Mouse (Mus musculus): ENCODE measurements around the gene Fam3a.
A peak's percentile ranks its signal among the peaks of the same experiment; 100 is the strongest.
"Not testable (repeated sequence)": the region's sequence is repeated elsewhere in the genome, so short reads cannot be mapped to it uniquely, and the experiment has no call there.

Fam3a gene

DNA sequence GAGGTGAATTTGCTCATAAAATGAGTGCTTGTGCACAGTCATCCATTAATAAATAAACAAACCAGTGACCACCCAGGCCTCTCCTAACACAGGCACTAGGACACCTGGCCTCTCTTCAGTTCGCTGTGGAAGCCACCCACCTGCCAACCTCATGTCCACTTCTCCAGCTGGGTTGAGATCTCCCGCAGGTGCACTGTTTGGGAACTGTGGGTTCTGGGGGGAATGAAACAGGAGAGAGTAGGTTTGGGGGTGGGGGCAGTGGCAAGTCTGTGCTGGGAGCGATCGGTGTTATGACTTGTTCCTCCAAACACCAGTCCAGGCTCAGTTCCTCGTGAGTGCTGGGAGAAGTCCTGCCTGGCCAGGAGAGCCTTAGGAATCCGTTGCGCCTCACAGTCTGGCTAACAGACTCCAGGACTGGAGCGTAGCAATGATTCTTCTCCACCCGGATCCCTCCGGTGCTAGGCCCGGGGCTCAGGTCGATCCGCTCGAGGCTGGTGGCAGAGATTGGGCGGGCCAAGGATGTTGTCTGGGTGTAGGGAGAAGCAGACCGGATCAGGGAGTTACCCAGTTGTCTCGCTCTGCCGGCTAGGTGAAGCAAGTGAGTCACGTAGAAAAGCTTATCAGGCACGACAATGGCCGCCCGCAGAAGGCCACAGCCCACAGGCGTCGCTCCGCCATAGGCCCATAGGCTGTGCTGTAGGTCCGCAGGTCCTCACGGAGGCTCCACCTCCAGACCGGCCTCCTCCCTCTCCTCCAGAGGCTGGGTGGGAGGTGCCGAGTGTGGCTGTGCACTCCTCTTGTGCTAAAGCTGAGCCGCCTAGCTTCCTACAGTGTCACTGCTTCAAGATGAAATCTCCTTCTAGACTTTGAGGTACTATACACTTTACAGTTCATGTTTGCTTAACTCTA, at the start of gene Fam3a, which contains the start of gene Ikbkg:
Gene Fam3a (minus strand): TSS at position 738 of the 909 bp plus-strand sequence.
Gene Ikbkg (plus strand): TSS at position 756 of the 909 bp plus-strand sequence.
- peak; percentile 55 for DNase-seq (ENCODE audit: low spot score)

DNA sequence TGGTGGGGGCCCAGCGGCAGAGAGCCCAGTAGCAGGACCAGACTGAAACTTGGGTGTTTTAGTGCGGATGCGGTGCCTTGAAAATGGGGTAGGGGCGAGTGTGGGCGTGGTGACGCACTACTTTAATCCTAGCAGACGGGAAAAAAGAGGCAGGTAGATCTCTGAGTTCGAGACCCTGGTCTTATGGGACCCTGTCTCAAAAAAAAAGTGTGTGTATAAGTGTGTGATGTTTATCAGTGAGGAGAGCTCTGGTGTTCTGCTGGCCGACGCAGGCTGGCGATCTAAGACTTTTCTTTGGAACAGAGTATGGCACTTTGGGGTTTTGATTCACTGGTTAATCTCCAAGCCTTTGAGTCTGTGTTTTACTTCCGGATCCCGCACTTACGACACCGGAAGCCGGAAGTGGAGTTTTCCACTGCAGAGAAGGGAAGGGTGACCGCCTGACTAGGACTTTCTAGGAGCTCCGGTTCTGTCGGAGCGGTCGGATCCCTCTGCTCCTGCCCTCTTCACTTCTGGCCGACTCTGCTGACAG, 36.3 kb upstream of the Fam3a start:
- DNase-seq (ENCODE audit: low spot score): peak; percentile 41

DNA sequence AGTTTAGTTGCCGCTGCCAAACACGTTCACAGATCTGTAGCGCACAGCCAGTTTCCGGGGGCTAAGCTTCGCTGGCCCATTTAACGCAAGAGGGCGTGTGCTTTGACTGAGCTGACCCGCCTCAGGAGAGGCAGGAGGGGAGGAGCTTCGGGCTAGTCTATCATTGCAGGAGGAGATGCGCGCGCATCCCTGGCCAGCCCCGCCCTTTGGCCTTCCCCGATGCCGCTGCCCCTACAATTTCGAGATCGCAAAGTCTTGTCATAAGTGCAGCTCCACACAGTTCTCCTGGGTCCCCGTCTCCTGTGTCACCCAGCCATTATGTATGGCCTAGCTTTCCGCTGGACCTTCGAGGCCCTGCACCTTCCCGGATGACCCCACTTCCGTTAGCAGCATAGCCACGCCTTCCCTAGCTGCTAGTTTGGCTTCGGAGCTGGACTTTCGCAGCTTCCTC, 35.8 kb upstream of the Fam3a start, which contains the start of gene G6pdx:
Gene G6pdx (minus strand): TSS at position 369 of the 451 bp plus-strand sequence.
- DNase-seq (ENCODE audit: low spot score): peak; percentile 72

DNA sequence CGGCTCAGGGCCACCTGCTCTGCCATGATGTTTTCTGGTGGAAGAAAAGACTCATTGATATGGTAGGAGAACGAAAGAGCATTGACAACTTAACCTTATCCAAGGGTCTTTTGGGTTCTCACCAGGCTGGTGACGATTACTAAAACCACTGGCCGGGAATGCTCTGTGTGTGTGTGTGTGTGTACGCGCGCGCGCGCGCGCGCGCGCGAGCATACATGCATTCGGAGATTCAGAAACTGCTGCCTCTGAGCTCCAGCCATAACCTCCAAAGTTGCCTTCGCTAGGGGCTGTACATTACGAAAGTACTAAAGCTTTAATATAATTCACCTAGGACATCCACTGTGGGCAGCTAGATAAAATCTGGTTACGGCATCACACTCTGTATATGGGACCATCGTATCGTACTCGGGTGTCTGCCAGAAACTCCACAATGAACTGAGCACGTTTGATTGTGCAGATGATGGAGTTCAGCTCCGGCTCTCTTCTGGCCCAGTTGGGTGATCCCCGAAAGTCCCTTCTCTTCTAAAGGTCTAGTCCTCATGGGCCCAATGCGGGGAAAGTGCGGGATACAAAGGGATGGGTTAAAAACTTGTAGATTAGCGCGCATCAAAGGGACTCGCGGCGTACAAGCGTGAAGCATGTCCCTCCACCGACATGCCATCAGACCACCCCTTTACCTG, 35.2 kb upstream of the Fam3a start:
- DNase-seq (ENCODE audit: low spot score): no peak

DNA sequence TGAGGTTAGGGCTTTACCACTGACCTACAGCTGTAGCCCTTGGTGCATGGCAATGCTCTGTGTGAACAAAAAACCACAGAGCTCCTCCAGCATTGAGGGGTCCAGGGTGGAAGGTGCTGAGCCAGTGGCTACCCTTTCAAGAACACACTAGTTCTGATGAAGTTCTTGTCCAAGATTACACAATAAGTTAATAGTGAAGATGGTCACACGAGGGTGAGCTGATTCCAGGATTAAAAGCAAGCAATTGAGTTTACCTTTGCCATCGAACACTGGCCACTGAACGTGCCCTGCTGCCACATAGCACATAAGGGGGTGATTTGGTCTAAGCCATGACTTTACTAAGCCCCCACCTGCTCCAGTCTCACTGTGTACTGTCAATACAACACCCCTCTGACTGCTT, 34.0 kb upstream of the Fam3a start:
- DNase-seq (ENCODE audit: low spot score): no peak

DNA sequence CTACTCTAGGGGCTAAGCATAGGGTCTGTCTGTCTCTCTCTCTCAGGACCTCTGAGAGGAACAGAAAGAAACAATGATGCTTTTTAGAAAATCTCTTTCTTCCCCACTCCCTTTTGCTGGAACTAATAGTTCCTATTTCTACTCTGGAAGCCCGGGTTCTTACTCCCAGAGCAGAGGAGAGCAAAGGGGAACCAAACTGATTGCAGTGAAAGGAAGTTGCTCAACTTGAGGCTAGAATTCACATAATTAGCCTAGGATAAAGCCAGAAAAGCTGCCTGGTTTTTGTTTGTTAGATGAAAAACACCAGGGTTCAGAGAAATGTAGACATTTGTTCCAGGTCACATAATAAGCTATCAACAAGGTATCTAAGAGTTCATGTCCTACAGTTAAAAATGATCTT, 33.2 kb upstream of the Fam3a start:
- DNase-seq (ENCODE audit: low spot score): no peak

DNA sequence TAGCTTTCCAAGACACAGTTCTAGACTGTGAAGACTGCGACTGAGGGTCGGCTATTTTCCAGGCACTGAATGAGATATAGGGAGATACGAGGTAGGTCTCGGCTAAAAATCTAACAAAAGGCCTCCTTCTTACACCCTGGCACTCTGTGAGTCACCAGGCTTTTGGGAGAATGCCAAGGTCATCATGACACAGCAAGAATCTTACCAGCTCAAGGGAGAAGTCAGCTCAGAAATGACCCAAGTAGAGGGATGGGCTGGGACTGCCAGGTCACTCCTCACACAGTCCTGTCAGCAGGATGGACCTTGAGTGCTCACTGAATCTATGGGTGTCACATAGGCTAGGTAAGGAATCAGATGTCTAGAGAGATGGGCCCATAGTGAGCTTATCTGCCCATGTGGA, 32.1 kb upstream of the Fam3a start:
- peak; percentile 18 for DNase-seq (ENCODE audit: low spot score)

DNA sequence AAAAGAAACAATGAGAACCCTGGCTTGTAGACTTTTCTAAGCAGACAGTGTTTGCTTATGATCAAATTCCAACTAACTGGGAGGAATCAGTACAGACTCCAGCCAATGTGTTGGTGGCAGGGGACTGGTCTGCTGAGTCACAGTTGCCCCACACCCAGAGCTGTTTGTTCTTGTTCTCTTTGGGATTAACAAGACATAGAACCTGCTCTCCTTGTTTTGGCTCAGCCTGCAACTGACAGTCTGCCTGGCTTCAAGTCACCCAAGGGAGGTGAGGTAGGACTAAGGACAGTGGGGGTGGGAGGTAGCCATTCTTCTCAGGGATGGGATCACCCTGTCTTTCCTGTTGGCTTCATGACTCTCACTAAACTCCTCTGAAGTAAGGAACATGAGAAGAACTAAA, 31.4 kb upstream of the Fam3a start:
- no peak for DNase-seq (ENCODE audit: low spot score)

DNA sequence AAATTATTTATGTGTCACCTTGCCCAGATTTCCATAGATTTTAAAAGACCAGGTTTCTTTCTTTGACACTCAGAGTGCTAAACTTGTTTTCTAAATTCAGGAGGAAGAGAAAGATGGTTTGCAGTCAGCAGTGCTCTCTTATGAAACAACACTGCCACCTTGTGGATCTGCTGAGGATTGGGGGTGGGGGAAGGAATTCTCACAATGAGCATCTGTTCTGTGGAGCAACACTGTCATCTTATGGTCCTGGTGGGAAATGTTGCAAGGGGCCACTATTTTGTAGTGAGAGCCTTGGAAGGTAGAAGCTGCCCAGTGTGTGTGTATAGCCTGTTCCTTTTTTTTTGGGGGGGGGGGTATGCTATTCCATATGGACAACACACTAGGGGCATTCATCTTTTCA, 20.3 kb upstream of the Fam3a start:
- peak; percentile 63 for DNase-seq (ENCODE audit: low spot score)

DNA sequence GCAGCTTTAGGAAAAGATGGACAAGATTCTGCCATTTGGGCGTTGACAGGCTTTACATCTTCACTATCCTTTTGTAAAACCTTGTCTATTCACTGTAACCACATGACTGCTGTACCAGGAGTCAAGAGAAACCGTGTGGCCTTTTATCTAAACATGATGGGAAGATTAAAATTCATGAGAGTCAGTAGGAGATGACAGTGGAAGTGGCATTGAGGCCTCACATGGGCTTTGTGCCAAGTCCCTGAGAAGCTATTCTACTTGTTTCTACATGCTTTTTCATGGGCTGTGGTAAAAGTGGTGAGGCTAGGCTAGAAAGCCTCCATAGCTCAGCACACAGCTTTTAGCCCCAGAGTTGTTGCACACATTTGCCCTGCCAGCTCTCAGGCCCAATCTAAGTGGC, 15.3 kb upstream of the Fam3a start:
- DNase-seq (ENCODE audit: low spot score): no peak

DNA sequence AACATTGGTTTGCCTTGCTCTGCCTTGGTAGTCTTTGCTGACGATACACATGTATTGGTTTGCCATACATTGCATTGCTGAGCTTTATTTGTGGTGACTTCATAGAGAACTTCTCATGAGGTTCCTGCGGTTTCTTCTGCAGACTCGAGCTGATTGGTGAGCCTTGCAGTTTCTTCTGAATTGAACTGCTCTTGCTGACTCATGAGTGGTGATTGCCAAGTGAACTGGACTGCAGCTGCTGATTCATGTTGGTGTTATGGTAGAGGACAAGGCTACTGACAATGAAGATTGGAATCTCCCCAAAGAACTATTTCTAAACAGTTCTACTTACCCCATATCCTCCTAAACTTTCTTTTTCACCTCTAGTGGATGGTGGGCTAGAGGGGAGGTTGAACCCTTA, 7.1 kb upstream of the Fam3a start:
- DNase-seq (ENCODE audit: low spot score): no peak

DNA sequence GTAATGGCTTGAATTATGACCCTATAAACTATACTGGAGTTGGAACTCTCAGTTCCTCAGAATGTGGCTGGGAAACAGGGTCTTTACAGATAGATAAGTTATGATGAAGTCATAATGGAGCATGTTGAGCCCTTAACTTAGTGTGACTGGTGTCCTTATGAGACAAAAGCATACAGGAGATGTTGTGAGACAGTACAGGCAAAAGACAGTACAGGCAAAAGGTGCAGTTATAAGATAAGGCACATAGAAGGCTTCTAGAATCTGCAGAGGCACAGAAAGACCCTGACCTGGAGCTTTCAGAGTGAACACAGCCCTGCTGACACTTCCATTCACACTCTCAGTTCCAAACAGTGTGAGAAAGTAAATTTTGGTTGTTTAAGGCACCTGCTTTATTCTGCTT, 4.9 kb downstream of the Fam3a start:
- no peak for DNase-seq (ENCODE audit: low spot score)

DNA sequence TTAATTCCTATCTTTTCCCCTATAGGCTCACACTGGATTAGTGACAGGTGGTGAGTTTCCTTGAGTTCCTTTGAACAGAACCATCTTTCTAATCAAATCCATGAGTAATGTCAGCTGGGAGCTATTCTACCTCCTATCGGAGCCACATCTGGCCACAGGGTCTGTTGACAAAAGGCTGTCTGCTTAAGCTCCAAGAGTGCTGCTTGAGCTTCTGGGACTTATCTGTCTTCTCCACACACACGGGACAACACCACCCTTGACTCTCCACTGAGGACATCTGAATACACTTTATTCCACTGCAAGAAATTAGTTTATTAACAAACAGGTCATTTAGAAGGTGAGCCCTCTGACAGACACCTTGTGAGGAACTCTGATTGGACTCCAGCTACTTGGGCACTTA, 8.6 kb downstream of the Fam3a start:
- DNase-seq (ENCODE audit: low spot score): no peak

DNA sequence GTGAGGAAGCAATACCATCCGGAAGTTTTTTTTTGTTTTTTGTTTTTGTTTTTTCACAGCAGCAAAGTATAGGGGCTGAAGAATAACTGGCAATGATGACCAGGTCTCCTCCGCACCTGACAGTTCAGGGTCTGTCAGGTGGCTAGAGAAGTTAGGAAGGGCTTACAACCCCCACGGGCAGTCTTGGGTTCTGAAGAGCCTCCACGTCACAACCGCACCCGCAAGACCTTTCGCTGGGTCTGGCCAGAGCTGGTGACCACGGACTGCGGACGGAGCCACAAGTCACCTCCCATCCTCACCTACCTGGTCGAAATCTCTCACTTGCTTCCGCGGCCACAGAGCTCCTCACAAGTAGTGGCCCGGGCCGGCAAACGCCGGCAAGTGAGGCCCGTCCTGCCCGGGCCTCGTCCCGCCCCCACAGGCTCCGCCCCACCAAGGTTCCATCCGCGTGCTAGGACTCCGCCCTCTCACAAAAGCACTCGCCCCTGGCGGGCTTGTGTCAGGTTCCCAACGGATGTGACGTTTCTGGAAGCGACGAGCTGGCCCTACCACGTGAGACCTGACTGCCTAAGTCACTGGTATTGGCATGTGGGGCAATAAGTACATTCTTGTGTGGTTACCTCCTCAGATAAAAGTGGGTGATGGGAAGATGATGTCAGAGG, 20.1 kb downstream of the Fam3a start, which contains the start of the genes Ubl4a and Slc10a3:
Gene Ubl4a (minus strand): TSS at position 331 of the 662 bp plus-strand sequence.
Gene Slc10a3 (minus strand): TSS at position 462 of the 662 bp plus-strand sequence.
- DNase-seq (ENCODE audit: low spot score): peak; percentile 66

DNA sequence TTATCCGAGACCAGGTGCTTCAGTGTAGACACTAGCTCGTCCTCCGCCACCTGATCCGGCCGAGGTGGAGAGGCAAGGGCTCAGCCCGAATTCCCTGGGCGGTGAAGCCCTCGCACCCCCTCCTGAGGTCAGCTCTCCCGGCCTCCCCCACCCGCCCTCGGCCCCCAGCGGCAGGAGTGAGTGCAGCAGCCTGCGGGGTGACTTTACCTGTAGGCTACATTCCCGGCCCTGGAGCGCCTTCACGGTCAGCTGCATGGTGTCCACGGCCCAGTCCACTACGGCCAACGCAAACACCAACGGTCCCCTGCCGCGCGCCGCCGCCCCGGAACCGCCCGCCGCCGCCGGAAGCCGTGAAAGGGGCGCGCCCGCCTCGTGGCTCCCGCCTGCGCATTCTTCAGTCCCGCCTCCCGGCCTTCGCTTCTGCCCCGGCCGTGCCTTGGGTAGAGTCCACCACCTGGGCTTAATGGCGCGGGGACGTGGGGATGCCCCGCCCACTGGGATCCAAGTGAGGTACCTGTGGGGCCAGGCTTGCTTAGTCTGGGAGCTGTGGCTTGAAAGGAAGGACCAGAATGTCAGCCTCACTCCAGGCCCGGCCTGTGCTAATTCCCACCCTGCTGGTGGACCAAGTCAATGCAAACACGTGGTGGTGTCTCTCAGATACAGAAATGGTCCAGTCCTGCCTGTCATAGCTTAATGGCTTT, 24.7 kb downstream of the Fam3a start:
- peak; percentile 41 for DNase-seq (ENCODE audit: low spot score)

DNA sequence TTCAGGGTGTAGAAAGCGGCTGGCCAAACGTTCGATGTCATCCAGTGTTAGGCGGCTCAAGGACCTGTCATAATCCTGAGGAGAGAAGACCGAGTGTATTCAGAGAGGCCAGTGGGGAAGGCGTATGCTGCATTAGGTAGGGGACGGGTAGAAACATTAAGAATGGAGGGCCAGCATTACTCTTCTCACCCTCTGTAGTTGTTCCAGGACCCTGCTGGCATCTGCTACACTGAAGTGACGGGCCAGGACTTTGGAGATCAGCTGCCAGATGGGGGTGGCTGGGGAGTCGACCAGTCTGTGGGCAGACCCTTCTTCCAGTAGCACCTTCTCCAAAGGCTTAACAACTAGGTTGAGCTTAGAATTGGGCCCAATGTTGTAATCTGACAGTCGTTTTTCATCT, 25.6 kb downstream of the Fam3a start:
- no peak for DNase-seq (ENCODE audit: low spot score)

DNA sequence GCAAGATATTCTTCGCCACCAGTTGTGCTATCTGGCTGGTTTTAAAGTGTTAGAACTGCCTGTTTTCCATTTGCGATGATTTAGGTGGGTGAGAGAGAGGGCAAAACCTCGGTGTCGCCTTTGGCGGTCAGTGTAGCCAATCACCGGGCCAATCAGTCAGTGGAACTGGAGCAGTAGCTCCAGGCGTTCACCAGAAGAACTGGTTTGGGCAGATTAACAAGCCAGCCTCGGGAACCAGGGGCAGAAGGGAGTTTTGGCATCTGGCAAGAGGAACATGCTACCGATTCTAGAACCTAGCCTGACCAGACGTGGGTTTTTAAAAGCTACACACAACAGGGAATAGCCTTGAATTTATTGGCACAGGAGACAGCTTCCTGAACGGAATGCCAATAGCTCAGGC, 33.9 kb downstream of the Fam3a start:
- no peak for DNase-seq (ENCODE audit: low spot score)

DNA sequence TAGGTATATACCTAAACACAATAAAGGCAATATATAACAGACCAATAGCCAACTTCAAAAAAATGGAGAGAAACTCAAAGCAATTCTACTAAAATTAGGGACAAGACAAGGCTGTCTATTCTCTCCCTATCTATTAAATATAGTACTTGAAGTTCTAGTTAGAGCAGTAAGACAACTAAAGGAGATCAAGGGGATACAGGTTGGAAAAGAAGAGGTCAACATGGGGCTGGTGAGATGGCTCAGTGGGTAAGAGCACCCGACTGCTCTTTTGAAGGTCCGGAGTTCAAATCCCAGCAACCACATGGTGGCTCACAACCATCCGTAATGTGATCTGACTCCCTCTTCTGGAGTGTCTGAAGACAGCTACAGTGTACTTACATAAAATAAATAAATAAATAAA, 36.0 kb downstream of the Fam3a start:
- DNase-seq (ENCODE audit: low spot score): not testable (repeated sequence)

DNA sequence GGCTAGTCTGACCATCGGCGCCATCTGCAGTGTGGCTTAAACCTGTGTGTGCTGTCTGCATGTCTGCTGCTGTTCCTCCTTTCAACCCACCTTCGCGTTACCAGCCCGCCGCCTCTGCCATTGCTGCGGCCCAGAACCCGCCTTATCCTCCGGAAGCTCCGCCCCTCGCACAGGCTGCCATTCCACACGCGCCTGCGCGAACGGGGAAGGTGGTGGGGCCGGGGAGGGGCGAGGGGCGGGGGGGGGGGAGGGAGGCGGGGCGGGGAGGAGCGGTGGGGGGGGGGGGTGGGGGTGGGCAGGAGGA, 39.7 kb downstream of the Fam3a start, which contains the start of gene Lage3:
Gene Lage3 (minus strand): TSS at position 152 of the 304 bp plus-strand sequence.
- peak; percentile 52 for DNase-seq (ENCODE audit: low spot score)

DNA sequence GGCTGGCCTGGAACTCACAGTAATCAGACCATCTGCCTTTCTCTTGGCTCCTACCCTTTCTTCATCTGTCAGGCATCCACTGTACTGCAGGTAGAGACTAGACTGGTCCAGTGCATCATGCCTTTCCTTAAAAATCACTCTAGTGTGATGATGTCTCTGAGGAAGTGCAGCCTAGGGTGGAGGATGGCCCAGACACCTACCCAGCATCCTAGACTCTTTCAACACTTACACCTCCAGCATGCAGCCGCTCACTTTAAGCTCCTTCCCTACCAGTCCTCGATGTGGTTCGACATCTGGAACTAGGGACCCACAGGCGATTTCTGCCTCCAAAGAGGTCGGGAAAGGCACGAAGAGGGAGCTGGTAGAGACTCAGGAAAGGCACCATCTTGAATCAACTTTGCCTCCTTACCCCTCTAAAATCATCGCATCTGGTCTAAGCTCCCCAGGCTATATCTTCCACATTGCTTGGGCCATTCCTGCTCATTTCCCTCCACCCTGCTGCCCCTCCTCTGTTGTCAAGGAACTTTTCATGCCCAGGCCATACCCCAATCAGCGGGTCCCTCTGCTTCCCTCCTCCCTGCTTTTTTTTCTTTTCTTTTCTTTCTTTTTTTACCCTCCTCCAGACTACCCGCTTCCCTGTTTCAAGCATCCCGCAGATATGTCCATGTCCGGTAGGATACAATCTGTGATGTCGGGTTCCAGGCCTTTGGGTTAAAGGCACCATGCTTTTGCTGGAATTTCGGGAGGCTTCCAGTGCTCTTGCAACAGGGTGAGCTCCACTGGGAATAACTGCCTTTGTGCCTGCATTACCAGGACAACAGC, 40.2 kb downstream of the Fam3a start:
- DNase-seq (ENCODE audit: low spot score): no peak
